Mouse (Mus musculus): ENCODE data around the gene Clic5.
"Not testable (repeated sequence)": the region's sequence is repeated elsewhere in the genome, so short reads cannot be mapped to it uniquely, and the experiment has no call there.

The Clic5 gene

DNA sequence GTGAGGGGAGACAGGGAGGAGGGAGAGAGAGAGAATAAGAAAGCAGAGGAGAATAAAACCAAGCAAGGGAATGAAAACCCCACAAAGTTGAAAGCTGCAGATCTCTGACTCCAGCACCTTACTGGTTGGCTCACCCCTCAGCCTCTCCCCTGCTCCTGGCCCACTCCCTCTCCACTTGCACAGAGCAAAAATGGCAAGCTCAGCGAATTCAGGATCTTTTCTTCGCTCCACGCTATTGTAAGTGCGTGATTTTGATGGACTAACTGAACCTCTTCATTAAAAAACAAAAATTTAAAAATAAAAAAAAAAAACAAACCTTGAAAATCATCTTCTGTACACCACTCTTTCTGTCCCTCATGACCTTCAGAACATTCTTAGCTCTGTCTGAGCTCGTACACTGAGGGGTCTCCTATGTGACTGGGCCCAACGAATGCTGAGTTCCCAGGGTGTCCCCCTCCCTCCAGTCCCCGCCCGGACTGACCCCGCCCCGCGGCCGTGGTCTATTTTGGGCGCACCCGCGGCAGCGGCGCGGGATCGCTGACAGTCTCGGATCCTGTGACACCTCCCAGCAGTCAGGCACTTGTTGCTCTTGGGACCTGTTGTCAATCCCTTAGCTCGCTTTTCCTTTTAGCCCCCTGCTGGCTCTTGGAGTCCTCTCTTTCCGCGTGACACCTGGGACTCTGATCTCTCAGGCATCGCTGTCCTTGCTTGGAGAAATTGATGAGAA is at the start of gene Clic5:
TSS of gene Clic5 (plus strand) at position 543 of the 727 bp plus-strand sequence.
- DNase-seq (ENCODE audit: low spot score), result no peak

DNA sequence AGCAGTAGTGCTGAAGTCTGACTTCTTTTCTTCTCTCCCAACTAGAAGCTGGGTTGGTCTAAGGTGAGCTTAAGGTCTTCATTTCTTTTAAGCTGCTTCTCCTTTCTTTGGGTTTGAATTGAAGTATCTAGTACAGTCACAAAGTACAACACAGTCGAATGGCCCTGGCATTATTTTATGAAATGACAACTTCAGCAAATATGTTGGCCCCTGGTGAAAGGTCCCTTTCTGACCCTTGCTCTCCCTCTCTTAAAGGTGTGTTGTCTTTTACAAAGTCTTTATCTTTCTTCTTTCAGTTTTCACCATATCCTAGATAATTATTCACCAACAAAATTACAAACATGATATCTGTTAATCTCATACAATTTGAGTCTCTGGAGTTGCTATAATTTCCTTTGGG is 42.6 kb upstream of the Clic5 start:
- no peak for DNase-seq (ENCODE audit: low spot score)

DNA sequence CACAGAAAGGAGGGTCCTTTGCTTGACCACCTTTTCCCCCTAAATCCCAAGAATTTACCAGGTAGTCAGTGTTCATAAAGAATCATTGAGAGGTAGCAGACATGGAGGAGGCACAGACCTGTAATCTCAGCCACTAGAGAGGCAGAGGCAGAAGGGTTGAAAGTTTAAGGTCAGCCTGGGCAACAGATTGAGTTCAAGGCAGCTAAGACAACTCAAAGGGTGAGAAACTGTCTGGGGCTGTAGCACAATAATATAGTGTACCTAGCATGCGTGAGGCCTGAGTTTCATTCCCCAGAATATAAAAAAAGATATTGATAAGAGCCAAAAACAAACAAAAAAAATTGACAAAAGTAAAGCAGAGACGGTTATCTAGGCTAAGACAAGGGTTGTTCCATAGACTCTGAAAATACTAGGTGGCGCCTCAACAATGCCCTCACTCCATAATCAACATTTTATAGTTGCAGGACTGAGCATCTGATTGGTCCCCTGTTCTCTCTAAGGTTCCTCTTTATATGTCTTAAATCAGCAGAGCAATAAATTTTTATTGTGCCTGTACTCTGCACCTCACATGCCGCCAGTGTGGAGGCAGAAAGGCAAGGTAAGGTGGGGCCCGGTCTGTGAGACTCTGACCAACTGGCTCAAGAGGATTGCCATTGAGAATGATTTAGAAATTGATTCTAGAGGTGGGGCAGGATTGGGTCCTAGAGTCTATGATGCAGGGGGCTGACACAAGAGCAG is 40.1 kb upstream of the Clic5 start:
- no peak for DNase-seq (ENCODE audit: low spot score)

DNA sequence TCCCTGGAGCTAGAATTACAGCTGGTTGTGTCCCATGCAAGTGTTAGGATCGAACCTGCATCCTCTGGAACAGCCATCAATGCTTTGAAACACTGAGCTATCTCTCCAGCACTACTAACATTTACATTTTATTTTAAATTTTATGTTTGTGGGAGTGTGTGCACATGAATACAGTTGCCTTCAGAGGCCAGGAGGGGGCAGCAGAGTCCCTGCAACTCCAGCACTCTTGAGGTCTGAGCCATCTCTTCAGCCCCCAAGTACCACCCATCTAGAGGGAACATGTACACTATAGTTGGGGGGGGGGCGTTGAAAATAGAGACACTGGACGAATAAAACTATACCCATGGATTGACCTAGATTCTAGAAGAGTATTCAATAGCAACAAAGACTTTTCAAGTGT is 37.3 kb upstream of the Clic5 start:
- DNase-seq (ENCODE audit: low spot score), result no peak

DNA sequence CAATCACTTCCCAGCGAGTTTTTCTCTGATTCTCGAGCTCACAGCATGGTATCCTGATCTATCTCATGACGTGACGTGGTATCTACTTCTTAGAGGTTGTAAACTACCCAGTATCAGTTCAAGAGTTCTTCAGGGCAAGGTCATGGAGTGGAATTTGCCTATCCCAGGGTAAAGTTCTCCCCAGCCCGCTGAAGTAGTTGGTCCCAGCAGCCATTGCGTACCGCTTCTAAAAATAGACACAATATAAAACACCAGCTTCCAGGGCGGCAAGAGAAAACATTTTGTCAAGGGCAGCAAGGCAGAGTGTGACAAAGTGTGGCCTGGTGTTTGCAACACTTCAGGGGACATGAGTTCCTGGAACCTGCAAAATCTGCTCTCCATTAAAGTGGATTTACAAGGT is 36.5 kb upstream of the Clic5 start:
- DNase-seq (ENCODE audit: low spot score), result no peak

DNA sequence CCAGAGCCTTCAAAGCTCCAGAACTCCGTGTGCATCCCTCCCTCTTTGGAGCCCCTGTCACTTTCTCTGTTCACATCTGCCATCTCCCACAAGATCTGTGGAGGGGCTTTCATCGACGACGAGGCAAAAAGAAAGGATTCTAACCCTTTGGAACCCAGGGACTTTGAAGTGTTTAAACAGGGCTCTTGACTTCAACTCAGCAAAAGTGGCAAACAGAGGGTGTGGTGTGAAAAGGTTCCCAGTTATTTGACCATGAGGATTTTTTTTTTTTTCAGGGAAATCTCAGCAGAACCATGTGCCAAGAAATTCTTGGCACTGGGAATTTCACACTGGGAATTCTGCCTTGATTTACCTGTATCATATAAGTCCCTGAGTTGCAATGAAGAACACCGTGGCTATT is 34.5 kb upstream of the Clic5 start:
- no peak for DNase-seq (ENCODE audit: low spot score)

DNA sequence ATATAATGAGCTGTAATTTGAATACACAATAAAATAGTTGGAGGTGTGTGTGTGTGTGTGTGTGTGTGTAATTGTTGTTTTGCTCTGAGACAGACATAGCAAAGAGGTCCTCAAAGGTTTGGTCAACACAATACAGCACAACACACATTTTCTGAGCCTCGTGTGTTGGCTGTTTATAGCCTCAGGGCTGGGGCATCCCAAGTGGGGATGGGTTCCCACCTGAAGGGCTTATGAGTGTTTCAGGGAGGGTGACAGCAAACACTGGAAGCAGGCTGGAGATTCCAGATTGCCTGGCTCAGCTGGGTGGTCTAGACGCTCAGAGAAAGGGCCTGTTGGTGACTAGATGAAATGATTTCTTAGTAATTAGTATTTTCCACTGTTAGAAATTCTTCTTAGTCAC is 33.2 kb upstream of the Clic5 start:
- no peak for DNase-seq (ENCODE audit: low spot score)

DNA sequence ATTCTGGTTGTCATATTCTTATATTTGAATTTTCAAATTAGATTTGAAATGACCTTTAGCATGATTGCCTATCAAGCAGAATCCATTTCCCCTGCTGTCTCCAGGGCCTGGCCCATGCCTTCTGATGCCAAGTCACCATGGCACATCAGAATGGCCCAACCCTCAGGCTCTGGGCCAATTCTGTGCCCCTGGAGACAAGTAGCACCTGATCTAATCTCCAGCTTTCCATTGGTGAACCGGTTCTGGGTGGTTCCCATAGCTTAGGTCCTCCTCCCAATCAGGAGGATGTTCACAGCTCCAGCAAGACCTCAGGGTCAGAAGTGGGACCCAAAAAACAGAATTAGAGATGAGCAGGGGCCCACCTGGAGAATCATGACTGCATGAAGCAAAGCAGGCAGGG is 30.2 kb upstream of the Clic5 start:
- no peak for DNase-seq (ENCODE audit: low spot score)

DNA sequence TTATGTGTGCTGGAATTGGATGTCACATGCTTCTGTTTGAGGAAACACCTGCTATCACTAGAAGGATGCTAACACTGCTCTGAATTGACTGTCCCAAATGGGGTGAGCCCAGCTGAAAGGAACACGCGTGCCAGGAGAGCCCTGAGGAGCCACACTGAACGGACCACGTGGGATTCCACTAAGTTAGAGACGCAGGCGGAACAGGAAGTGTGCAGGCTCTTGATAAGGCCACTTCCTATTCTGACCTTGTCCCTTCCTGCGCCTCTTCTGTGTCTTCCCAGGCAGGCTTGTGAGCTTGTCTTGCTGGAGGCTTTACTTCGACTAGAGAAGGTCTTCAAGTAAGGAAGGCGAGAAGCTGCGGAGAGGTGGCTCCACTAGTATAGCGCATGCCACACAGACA is 27.9 kb upstream of the Clic5 start:
- DNase-seq (ENCODE audit: low spot score), result no peak

DNA sequence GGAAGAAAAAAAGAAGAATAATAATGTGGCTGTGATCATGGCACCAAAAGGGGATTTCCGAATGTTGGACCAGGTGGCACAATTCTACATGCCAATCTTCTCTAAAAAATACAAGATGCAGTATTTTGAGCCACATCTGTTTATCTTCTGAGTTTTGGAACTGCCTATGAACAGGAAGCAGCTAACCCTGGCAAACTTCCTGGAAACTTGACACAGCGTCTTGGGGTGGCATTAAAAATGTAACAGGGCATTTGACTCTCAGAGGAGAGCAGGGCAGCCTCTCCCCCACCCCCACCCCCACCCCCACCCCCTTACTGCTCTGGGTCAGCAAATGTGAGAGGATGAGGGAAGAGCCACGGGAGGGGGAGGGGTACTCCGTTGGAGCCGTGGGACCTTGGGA is 25.9 kb upstream of the Clic5 start:
- DNase-seq (ENCODE audit: low spot score), result no peak

DNA sequence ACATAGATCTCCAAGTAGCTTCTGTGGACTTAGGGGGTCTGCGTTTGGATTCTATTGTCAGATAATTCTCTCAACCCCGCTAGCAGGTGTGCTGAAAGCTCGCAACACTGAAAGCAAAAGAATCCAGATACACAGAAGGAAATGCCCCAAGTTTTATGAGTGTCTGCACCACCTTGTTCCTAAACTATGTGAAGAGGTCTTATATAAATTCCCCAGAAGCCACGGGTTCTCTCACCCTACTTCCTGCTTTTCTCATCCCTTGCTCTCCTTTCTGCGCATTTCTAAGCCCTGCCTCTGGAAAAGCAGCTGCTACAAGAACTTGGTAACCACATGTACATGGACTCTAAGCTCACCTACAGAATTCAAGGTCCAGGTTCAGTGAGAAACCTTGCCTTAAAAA is 25.4 kb upstream of the Clic5 start:
- no peak for DNase-seq (ENCODE audit: low spot score)

DNA sequence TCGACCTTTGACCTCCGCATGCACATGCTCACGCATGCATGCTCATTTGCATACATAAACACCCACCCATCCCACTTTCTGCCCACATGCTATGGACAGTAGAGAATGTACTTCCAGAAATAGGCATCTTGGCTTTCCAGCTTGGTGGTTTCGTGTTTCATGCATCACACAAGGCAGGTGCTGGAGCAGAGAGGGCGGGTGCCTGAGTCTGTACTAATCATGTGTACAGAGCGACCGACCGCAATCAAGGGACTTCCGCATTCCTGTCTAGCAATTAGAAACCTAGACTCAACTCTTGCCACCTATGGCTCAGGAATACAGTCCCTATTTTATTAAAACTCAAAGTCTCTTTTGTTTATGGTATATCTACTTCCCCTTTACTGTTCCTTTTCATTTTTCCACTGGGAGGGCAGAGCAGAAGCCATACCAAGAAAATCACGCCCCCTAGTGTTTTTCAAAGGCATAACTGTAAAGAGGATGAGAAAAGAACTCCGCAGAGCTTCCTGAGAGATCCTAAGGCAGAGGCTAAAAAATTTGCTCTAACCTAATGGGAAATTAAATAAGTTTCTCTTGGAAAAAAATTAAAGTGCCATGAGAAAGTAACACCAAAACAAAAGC is 22.5 kb upstream of the Clic5 start:
- no peak for DNase-seq (ENCODE audit: low spot score)

DNA sequence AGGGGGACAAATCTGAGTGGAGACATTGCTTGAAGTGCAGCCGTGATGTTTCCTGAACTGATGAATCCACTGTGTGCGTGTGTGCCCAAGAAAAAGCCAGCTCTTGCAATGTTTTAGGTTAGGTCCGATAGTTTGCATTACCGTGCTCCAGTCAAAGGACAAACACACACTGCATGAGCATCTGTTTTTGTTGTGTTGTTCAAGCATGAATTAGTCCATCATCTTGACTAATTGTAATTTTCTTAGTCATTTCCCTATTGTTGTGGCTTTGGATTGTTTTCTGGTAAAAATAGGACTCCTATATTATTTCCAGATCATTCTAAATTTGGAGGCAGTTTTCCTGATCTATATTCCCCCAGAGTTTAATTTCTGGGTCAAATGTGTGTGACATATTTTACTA is 18.7 kb upstream of the Clic5 start:
- no peak for DNase-seq (ENCODE audit: low spot score)

DNA sequence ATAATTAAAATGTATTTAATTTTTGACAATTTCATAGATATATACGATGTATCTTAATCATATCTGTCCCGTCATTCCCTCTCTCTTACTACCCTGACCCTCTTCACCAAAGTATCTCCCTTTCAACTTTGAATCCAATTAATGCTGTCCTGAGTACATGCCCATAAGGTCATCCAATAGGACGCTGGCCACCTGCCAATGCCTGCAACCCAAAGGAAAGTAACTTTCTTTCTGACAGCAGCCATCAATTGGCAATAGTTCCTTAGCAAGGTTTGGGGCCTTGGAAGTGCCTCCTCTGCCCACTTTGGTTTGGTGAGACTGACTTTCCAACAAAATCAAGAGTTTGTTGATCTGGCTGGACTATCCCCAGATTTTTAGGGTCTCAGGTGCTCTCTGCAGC is 18.1 kb upstream of the Clic5 start:
- no peak for DNase-seq (ENCODE audit: low spot score)

DNA sequence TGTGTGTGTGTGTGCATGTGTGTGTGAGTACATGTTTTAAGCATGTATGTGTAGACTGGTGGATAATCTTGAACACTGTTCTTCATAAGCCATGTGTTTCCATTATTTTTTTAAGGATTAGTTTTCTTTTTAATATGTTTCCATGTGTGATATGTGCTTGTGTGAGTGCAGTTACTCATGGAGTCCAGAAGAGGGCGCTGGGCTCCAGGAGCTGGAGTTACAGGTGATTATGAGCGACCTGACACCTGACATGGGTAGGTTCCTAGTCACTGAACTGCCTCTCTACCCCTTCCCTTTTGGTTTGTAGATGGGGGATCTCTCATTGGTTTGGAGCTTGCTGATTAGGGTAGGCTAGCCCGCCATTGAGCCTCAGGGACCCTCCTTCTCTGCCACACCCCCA is 16.5 kb upstream of the Clic5 start:
- no peak for DNase-seq (ENCODE audit: low spot score)

DNA sequence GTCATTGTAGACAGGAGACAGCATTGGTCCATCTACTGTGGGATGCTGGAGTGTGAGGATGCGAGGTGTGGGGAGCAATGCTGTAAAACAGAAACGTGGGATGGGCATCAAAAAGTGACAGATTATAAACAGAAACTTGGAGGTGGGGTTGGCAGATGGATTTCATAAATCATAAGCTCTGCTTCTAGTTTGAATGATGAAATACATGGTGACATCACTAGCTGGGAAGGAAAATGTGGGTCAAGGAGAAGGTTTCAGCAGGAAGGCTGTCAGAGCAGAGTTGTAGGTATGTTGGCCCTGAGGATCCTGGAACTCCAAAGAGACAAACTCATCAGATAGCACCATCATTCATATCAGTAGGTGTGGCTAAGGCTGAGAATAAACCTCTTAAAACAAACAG is 15.0 kb upstream of the Clic5 start:
- no peak for DNase-seq (ENCODE audit: low spot score)

DNA sequence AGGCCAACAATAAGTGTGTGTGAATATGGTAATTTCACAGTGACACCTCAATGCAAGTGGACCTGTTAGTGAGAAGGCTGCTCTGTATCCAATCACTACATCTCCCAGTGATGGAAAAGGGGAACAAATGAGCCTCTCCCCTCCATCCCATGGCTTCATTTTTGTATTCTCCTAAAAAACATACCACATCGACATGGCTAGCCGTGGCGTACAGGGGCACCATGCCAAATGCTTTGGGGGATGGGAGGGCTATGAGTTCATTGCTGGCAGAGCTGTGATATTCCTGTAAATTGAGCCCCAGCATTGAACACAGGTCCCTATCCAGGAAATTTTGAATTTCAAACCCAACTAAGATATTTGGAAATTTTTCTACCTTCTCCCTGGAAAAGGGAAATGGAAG is 11.1 kb upstream of the Clic5 start:
- no peak for DNase-seq (ENCODE audit: low spot score)

DNA sequence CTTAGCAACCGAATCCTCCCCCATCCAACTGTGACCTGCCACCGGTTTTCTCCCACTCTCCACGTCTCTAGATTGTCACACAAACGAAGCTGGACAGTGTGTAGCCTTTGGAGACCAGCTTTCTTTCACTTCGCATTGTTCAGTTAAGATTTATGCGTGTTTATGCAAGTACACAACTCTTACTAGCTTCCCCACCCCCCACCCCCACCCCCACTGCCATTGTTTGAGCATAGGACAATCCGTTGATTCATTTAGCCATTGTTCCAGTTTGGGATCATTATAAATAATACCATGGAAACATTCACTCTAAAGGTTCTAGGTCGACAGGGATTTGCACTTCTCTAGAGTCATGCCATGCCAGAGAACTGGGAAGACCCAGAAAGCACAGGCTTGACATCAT is 7.0 kb upstream of the Clic5 start:
- no peak for DNase-seq (ENCODE audit: low spot score)

DNA sequence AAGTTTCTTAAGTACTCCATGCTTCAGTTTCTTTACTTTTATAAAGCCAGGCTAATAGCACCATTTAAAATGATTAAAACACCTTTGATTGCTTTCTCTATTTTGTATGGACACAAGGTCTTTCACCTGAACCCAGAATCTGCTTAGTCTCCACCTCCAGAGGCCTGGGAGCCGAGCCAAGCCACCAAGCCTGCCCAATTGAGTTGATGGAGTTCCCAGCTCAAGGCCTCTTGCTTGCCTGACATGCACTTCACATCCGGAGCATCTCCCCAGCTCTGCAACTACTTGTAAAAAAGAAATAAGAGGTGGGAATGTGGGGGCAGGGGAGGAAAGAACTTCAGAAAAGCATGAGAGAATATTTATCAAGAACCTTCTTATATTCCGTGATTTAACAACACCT is 1.5 kb upstream of the Clic5 start:
- DNase-seq (ENCODE audit: low spot score), result no peak

DNA sequence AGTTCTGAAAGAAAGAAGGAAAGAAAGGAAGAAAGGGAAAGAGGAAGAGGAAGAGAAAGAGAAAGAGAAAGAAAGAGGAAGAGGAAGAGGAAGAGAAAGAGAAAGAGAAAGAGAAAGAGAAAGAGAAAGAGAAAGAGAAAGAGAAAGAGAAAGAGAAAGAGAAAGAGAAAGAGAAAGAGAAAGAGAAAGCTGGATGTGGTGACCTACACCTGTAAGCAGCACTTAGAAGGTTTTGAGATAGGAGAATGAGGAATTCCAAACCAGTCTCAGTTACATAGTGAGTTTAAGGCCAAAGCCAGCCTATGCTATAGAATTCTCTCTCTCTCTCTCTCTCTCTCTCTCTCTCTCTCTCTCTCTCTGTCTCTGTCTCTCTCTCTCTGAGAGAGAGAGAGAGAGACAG is 847 bp upstream of the Clic5 start:
- DNase-seq (ENCODE audit: low spot score), result not testable (repeated sequence)

DNA sequence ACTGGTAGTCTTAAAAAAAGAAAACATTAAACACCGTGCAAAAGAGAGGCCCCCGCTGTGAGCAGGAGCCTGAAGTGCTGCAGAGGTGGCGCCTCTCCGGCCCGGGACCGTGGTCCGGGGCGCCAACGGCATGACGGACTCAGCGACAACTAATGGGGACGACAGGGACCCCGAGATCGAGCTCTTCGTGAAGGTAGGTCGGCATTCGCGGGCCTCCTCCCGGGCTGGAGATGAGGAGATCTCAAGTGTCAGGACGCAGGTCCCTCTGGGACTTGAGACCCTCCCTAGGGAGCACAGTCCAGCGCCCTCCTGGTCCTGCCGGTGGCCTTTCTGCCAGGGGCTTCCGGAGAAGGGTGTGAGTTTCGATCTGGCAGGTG is 373 bp downstream of the Clic5 start:
- DNase-seq (ENCODE audit: low spot score), result no peak

DNA sequence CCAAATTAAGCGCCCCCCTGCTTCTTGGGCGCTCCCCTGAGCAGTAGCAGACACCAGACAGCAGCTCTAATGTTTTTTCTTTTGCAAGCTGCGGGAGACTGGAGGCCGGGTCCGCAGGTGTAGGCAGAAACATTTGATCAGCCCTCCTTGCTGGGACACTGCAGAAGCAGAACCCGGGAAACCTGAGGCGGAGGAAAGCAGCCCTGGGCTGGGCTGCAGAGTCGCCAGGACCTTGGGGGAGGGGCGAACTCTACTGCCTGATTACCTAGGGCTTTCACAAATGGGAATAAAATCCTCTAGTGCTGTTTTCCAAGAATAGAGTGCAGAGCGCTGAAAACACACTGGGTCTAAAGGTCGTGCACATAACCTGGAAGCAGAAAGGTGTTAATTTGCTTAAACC is 1.3 kb downstream of the Clic5 start:
- no peak for DNase-seq (ENCODE audit: low spot score)

DNA sequence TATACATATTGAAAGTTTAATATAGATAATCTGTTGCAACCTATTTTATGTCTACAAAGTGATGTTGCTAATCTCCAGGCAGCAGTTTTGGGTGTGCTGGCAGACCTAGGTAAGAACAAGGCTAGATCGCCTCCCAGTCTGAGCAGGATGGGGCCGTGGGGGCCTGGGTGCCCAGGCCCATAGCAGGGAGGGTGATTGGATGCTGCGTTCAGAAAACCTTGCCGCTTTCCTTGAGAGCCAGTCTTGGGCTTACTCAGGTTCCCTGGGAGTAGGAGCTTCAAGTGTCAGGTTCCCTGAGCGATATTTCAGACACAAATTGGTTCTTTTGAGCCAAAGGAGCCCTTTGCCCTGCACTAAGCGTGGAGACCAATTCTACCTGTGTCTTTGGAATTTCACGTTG is 1.9 kb downstream of the Clic5 start:
- no peak for DNase-seq (ENCODE audit: low spot score)

DNA sequence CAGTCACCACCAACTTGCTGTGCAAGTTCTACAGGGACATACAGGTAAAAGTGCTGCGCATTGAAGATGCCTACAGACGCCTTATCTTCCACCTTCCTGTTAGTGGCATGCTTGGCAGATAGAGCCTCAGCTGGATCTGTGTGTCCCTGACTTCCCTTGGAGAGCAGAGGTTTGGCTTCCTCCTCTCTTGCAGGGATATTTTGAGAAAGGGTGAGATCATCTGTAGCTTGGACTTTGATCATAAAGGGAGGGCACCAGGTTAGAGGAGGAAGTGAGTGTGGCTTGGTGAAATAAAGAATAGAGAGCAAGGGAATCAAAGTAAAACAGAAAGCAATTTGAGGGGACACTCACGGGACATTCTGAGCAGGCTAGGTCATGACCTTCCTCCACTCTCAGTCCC is 4.6 kb downstream of the Clic5 start:
- DNase-seq (ENCODE audit: low spot score), result no peak
